Mouse (Mus musculus): ENCODE results near the gene Myh6. TPM values are rescaled to one million over a fixed set of nuclear protein-coding genes. Genes with fewer than 3 reads are reported as not detected.

Myh6 gene
- total RNA-seq, 2 experiments from 2014 or later: 6.0 to 10.9 TPM

DNA sequence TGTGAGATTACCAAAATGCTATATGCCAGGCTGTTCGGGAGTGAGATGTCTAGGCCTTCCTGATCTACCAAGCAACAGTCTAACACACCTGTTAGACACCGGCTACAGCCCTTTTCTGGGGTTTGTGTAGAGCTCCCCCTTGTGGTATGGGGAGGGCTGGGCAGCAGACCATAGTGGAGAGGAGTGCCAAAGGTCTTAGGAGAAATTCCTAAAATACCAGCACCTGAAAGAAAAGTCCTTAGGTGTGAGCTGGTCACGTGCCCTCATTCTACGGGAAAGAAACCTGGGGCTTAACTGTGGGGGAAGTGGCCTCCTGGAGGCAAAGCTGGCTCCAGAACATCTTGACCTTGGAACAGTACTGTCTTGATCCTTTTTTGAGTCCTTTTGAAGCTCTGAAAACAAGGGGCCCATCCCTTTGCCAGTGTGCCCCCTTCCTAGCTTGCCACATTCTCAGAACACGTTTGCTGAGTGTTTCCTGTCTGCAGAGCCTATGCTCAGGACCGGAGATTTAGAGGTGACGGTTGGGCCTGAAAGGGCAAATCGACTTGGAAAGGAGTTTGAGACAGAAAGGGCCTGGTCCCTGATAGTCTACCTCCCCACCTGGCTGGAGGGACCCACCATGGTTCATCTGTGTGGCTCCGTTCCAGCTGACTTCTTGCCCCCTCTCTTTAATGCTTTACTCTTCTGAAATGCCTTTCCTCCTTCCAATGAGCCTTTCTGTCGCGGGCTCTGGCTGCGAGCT is 27.1 kb downstream of the Myh6 start:
- Histone ChIP-seq H3K27ac (no peak overlapping the region), H3K4me3 (no peak overlapping the region)
- DNase-seq (ENCODE audit: extremely low spot score in 1 of 2, low spot score in 2 of 2): peak; percentile 50 to 54
- peak; percentile 86 for TF ChIP-seq CTCF (IDR thresholded peaks at IDR 0.05)
- intact Hi-C loops (cut with DNase I): loop anchor here (1.0 to 5.0 kb wide), 2 partner anchors 39 to 97 kb away; no protein-coding TSS in a partner anchor

DNA sequence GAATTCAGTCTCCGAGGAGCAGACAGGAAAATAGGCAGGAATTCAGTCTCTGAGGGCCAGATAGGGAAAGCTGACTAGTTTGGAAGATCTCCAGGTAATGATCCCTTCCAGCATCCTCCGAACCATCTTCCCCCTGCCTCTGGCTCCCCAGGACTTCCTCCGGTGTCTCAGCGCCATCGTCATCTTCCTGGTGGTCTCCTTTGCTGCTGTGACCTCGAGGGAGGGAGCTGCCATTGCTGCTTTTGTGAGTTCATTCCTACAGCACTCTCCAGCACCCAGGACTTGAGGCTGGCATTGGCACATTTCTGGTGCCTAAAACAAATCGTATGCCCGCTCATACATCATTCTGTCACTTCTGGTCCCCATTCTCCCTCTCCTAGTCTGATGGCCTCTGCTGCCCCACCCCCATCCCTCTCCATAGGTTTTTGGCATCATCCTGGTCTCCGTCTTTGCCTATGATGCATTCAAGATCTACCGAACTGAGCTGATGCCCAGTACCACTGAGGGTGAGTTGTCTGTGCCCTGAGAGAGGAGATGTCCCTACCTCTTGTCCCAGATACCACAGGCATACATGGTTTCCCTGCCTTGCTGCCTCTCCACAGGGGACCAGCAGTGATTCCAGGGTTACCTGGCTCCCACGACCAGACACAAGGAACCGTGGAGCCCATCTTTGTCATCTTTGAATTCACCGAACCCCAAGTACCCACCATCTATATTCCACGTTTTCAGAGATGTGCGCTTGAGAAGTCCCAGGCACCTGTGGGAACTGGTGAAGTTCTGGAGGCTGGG is 28.1 kb downstream of the Myh6 start:
- H3K4me3 ChIP-seq: no peak overlapping the region
- intact Hi-C loops (cut with DNase I): loop anchor here (1.0 to 5.0 kb wide), 2 partner anchors 38 to 96 kb away; no protein-coding TSS in a partner anchor
- H3K27ac ChIP-seq: no peak overlapping the region
- no peak for DNase-seq (ENCODE audit: extremely low spot score in 1 of 2, low spot score in 2 of 2)
- no peak for TF ChIP-seq CTCF (IDR thresholded peaks at IDR 0.05)

DNA sequence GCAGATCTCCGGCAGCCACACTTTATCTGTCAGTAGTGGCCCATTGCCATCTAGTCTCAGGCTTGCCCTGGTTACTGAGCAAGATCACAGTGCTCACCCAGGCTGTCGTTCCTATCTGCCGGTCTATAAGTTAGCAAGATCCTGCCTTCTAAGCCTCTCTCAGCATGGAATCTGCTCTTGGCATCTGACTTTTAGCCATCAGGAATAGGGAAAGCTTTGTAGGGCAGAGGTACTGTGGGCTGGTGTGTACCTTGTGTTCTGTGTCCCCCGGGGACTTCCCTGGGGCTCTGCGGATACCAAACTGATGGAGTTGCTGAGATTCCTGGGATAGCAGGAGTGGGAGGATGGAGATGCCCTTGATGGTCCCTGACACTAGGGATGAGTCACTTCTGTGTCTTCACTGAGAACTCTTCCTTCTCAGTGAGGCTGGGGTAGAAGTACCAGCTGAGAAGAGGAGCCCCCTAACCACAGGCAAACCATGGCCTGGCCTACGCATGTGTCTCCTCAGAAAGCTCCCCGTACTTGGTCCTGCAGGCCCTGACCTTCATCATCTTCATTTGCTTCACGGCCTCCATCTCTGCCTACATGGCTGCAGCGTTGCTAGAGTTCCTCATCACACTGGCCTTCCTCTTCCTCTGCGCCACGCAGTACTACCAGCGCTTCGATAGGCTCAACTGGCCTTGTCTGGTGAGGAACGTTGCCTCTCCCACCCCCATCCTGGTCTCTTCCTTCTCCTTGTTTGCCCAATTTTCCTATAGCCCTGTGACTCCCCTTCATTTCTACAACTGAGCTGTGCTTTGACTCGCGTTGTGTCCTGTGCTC is 29.2 kb downstream of the Myh6 start:
- TF ChIP-seq CTCF (IDR thresholded peaks at IDR 0.05): no peak
- Histone ChIP-seq H3K4me3 (peak overlapping the region; percentile 32; the same call in 1 of the 2 replicates), H3K27ac (peak overlapping the region; percentile 37; the same call in 1 of the 2 replicates)
- intact Hi-C loops (cut with DNase I): loop anchor here (5.0 kb wide), 1 partner anchor 95 kb away; no protein-coding TSS in a partner anchor
- DNase-seq (ENCODE audit: extremely low spot score in 1 of 2, low spot score in 2 of 2): no peak

DNA sequence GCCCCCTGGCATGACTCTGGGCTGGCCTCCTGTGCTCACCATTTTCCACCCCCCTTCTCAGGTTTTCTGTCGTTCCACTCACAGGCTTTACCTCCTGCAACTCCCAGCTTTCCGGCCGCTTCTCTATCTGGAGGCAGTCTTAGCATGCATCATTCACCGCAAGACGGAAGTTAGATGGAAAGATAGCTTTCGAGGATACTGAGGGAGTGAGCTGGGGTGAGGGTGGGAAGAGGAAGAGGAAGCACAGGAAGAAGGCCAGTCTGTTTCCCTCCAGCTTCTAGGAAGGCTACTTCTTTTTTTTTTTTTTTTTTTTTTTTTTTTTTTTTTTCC is 29.9 kb downstream of the Myh6 start:
- peak overlapping the region; percentile 40 for H3K4me3 ChIP-seq
- intact Hi-C loops (cut with DNase I): loop anchor here (5.0 kb wide), 1 partner anchor 94 kb away; no protein-coding TSS in a partner anchor

DNA sequence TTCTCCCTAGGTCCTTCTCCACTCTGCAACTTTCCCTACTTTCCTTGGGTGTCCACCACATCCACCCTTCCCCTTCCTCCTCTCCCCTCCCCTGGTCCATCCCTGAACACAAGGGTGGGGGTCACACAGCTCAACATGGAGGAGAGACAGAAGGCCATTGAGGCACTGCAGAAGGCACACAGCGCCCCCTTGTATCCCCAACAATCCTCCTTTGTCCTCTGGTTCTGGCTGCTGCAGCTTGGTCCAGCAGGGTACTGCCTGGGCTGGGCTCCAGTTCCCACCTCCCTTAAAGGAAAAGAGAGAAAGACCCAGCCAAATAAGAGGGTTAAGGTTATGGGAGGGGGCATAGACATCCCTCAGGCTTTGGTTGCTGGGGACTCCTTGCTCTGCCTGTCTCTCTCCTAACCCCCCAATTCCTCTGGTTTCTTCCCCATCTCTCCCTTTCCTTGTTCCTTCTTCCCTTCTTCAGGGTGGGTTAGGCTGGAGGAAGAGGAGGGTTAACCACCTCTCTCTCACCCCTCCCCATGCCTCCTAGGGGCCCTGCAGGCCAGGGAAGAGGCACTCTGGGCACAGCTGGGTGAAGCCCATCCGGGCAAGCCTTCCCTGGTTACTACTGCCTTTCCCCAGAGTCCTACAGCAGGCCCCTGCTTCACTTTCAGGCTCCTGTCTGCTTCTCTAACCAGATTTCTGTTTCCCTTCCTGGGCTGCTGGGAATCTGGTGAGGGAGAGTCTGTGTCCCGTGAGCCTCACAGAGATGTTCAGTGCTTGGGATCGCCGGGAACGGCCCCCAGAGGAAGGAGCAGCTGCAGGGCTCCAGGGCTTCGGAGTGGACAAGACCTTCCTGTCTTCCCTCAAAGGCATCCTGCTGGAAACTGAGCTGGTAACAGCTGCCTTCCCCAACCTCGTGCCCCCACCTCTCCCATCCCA is 30.6 kb downstream of the Myh6 start, which contains the start of gene Cmtm5:
Cmtm5 (plus strand) TSS at position 358 of the 927 bp plus-strand sequence.
- intact Hi-C loops (cut with DNase I): loop anchor here (5.0 kb wide), 1 partner anchor 94 kb away; no protein-coding TSS in a partner anchor
- peak; percentile 24 to 71 for DNase-seq (ENCODE audit: extremely low spot score in 1 of 2, low spot score in 2 of 2)
- H3K27ac ChIP-seq: peak within 1 kb of the TSS; percentile 86
- peak; percentile 28 for TF ChIP-seq CTCF (IDR thresholded peaks at IDR 0.05)
- peak within 1 kb of the TSS; percentile 40 for H3K4me3 ChIP-seq

More for the DNA sequence above, 29.9 kb downstream of the Myh6 start:
- H3K27ac ChIP-seq: peak overlapping the region; percentile 86
- no peak for DNase-seq (ENCODE audit: extremely low spot score in 1 of 2, low spot score in 2 of 2)
- no peak for TF ChIP-seq CTCF (IDR thresholded peaks at IDR 0.05)

DNA sequence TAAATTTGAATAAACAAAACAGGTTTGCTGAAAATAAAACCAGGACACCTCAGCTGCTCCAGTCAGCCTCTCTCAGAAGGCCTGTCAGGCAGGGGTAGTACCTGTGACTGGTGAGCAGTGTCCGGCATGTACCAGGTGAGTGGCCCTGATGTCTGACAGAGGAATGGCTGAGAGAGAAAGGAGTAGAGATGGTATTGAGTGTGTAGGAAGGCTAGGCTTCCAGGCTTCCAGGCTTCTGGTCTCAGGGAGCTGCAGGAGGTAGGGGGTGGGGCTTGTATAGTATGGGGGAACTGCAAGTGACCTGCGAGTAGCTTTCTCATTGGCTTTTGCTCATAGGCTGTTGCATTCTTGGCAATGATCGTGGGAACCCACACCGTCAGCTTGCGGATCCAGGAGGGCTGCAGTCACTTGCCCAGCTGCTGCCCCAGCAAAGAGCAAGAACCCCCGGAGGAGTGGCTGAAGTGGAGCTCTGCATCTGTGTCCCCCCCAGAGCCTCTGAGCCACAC is 34.0 kb downstream of the Myh6 start, which contains the start of gene Il25:
Il25 (plus strand) TSS at position 51 of the 506 bp plus-strand sequence.
- Histone ChIP-seq H3K27ac (no peak within 1 kb of the TSS), H3K4me3 (no peak within 1 kb of the TSS)
- intact Hi-C loops (cut with DNase I): no loop called here
- no peak for DNase-seq (ENCODE audit: extremely low spot score in 1 of 2, low spot score in 2 of 2)
- no peak for TF ChIP-seq CTCF (IDR thresholded peaks at IDR 0.05)

DNA sequence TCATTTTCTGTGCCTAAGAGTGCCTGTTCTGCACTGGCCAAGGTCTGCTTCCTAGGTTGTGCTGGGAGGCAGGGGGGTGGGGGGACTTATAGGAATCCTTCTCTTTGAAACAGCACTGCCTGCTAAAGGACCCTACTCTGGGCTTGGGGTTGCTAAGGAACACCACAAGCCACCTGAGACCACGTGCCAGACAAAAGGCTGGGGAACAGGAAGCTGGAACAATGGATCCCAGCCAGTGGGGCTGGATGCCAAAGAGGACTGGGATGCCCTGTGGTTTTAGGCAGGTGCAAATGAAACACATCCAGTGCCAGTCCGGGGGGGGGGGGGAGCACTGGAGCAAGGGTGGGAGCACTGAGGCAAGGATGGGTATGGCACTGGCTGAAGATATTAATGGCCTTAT is 36.3 kb downstream of the Myh6 start:
- intact Hi-C loops (cut with DNase I): no loop called here
- no peak overlapping the region for H3K4me3 ChIP-seq
- no peak for TF ChIP-seq CTCF (IDR thresholded peaks at IDR 0.05)
- H3K27ac ChIP-seq: no peak overlapping the region
- no peak for DNase-seq (ENCODE audit: extremely low spot score in 1 of 2, low spot score in 2 of 2)

DNA sequence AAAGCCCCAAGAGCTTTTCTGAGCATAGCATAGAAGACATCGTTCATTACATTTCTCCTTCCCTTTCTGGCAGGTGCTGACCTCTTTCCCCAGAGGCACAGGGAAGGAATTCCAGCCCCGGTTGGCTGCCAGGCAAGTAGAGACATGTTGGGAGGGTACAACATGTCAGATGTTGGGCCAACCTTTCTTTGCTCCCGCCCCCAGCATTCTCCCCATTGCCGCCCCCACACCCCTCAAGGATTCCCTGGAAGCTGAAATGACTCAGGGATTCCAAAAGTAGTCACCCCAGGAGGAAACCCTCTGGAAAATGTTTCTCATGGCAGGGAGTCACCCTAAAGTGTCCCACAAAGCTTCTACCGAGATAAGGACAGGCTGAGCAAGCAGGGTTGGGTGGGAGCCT is 36.9 kb downstream of the Myh6 start:
- no peak overlapping the region for H3K27ac ChIP-seq
- DNase-seq (ENCODE audit: extremely low spot score in 1 of 2, low spot score in 2 of 2): no peak
- no peak overlapping the region for H3K4me3 ChIP-seq
- TF ChIP-seq CTCF (IDR thresholded peaks at IDR 0.05): no peak
- intact Hi-C loops (cut with DNase I): no loop called here

DNA sequence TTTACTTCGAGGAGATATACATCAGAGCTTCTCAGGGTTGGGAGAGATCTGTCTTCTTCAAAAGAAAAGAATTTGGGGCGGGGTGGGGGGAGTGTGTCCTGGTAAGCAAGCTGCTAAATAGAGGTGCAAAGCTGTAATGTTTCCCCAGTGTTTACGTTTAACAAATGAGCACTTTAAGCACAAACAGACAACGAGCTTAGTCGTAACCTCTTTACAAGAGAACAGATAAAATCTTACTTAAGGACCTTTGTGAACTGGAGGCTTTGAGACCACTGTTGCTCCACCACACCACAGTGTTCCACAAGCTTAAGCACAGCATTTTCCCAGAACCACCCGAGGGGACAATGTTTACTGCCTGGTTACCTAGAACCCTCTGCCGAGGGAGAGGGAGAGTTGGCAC is 39.4 kb downstream of the Myh6 start:
- Histone ChIP-seq H3K27ac (peak overlapping the region; percentile 76), H3K4me3 (no peak overlapping the region)
- intact Hi-C loops (cut with DNase I): no loop called here
- no peak for TF ChIP-seq CTCF (IDR thresholded peaks at IDR 0.05)
- no peak for DNase-seq (ENCODE audit: extremely low spot score in 1 of 2, low spot score in 2 of 2)

DNA sequence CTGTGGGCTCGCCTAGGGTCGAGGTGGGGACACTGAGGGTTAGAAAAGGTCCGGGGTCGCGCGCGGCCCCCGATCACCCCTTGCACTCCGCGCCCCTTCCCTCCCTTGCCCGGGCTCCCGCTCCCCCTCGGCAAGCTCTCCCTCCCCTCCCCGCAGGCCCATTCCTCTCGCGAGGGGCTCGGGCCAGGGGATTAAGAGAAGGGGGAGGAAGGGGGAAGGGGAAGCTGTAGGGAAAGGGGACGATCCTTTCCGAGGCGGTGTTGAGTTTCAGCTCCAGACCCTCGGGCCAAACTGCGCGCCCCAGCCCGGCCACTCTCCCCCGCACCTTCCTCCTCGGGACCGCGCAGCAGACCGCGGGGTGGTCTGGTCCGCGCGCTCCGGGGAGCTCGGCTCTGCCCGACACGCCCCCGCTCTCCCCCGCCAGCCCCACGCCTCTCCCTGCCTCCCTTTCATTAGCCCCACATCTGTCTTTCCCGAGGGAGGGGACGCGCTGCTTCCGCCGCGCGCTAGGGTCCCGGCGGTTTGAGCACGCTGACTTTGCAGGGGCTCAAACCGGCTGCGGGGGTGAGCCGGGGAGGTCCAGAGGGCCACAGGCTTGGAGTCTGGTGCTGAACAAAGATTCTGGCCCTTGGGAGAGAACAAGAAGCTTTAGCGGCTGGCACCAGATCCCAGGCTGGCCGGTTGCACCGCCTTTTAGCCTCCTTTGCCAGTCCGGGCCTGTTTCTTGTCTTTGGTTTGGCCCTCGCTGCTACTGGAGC is 40.1 kb downstream of the Myh6 start:
- intact Hi-C loops (cut with DNase I): no loop called here
- no peak for TF ChIP-seq CTCF (IDR thresholded peaks at IDR 0.05)
- DNase-seq (ENCODE audit: extremely low spot score in 1 of 2, low spot score in 2 of 2): no peak
- peak overlapping the region; percentile 76 for H3K27ac ChIP-seq
- H3K4me3 ChIP-seq: peak overlapping the region; percentile 54
